Mouse (Mus musculus) small intestine, adult 2 months (tissue): ENCODE measurements around the gene Map3k21.

Experiments
- CTCF ChIP-seq: fragments of 200-500 bp; IDR thresholded peaks from 2 replicates; pipeline ENCODE4 v1.5.1; 2012; ENCODE audit warnings: low read depth, mild to moderate bottlenecking, control low read depth, inconsistent platforms, low read length, moderate library complexity, mixed read lengths; ENCODE audit not compliant: insufficient replicate concordance, insufficient read length; ENCODE audit errors: extremely low read depth
- POLR2A ChIP-seq: fragments of 200-500 bp; IDR thresholded peaks from 2 replicates; pipeline ENCODE4 v1.6.1; 2012; ENCODE audit warnings: low read depth, mild to moderate bottlenecking, control low read depth, inconsistent platforms, low read length, moderate library complexity

GRCm38 (mm10) chr8:125950007-125950940 lies 40.0 kb downstream of the Map3k21 start:
- TF ChIP-seq CTCF (peak; percentile 62; the same call in 1 of the 2 replicates), POLR2A (no peak)
